Mouse (Mus musculus) heart, adult 2 months (tissue): ENCODE data around the gene Glis3.

Experiments used
- CTCF ChIP-seq: fragments of 200-600 bp; IDR thresholded peaks from 2 replicates; pipeline ENCODE4 v1.8.1; 2022; ENCODE audit warnings: antibody characterized with exemption, mild to moderate bottlenecking, moderate library complexity
- EP300 ChIP-seq: fragments of 200-500 bp; IDR thresholded peaks from 2 replicates; pipeline ENCODE4 v1.6.1; 2011; ENCODE audit warnings: low read depth, low read length, control low read depth; ENCODE audit not compliant: insufficient read depth
- POLR2A ChIP-seq: fragments of 200-500 bp; IDR thresholded peaks from 2 replicates; pipeline ENCODE4 v1.6.1; 2011; ENCODE audit warnings: mild to moderate bottlenecking, low read depth, low read length, control low read depth; ENCODE audit not compliant: insufficient read depth

DNA sequence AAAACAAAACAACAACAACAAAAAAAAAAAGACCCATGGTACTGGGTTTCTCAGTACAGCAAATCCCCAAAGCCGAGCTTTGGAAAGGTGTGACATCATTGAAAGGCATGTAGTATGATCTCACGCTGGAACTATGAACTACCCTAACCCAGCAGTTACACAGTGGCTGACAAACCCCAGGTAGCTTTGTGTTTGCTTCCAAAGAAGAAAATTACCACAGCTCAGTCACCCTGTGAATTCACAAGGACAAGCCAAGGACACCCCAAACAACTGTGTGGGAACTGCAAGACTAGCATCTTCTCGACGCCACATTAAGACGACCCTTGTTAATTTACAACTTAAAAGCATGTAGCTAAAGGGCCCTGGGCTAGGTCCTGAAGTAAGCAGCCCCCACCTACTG is 30.4 kb downstream of the Glis3 start:
- TF ChIP-seq EP300 (no peak), CTCF (no peak), POLR2A (no peak)
